Mouse (Mus musculus) left cerebral cortex, adult 18-20 months (tissue): ENCODE measurements around the gene Lpo. TPM values are rescaled to one million over a fixed set of nuclear protein-coding genes. Genes with fewer than 3 reads are reported as not detected.
A peak's percentile ranks its signal among the peaks of the same experiment; 100 is the strongest.

Experiments
- DNase-seq, 2 experiments: peaks; one replicate each; pipeline ENCODE4 v3.0.0; 2021 to 2022; ENCODE audit warnings: low spot score in 2 of 2, mixed read lengths in 1 of 2
- total RNA-seq, 2 experiments: library from RNA; stranded (reverse); gene quantifications; 2 replicates each; pipeline ENCODE4 v1.2.3; 2021

Gene Lpo
- total RNA-seq, 2 experiments from 2014 or later, result 0.28 to 0.37 TPM

DNA sequence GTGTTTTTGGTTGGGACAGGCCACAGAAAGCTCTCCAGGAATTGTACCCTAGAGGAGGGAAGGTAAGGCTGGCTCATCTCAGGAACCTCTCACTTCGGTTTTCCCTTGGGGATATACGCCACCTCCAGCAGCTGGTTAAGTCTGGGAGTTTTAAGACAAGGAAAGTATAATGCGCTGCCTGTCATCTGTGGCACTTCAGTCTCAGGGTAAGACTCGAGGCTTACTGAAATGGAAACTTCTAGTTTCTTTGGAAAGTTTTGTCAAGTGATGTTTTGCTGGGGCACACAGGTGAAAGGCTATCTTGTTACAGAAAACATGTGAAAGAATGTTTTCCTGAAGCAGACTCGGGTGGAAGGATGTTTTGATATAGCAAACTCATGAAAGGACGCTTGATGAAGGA, 20.7 kb downstream of the Lpo start:
- no peak for DNase-seq

DNA sequence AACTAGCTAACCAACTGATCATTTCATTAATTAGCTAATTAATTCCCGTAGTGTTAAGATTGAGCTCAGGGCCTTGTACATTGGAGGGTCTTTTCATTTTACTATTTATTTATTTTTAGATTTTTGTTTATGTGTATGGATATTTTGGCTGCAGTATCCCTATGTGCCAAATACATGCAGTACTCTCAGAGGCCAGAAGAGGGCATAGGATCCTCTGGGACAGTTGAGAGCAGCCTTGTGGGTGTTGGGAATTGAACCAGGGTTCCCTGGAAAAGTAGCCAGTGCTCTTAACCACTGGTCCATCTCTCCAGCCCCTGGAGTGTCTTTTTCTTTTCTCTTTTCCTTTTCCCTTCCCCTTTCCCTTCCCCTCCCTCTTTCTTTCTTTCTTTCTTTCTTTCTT, 22.6 kb downstream of the Lpo start:
- DNase-seq, result no peak

DNA sequence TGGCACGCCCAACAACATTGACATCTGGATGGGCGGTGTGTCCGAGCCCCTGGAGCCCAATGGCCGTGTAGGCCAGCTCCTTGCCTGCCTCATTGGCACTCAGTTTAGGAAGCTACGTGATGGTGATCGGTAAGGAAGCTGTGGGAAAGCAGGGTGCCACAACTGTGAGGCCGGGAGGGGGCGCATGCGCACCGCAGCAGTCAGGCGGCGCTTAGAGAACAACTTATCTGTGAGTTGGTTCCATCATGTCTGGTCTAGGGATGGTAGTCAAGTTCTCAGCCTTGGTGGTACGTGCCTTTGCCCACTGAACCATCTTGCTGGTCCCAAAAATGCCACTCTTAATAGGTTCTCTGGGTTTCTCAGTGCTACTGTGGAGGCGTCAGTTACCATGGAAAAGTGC, 25.5 kb downstream of the Lpo start:
- peak; percentile 26 to 51 for DNase-seq

DNA sequence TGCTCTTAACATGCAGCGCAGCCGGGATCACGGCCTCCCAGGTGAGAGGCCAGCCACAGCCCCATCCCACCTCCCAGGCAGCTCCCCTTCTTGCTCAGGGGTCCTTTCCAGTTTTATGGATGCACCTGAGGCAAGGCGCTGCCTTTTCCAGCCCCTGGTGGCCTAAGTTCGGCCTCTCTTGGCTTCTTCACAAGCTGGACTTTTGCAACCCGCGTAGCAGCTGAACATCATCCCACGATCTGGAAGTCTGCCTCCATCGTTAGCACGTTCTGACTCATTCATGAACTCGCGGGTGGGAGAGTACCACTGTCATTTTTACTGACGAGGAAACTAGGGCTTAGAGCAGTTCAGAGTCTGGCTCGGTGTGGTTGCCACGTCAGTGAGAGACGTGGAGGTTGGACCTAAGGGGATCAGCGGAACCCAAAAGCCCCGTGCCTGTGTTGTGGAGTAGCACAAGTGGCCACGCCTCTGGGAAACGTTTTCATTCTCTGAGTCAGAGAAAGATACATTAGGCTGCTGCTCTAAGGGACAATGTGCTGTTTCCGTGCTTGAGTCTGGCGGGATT, 26.3 kb downstream of the Lpo start:
- peak; percentile 55 to 70 for DNase-seq

DNA sequence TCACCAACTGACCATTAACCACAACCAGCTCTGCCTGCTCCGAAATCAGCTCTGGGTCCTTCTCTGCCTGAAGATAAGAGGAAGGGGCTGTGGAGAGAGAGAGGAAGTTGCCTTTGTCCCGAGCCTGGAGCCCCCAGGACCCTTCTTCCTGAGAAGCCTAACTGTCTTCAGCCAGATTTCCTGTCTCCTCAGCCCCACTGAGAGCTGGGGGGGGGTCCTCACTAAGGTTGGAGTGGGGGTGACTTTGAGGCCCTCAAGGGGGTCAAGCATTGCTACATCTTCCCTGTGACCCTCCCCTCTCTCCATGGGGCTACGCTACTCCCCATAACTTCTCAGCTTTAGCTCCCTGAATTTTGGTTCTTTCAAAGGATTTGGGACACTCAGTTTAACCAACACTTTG, 34.6 kb downstream of the Lpo start, which contains the start of gene Mpo:
Gene Mpo (plus strand): TSS at position 122 of the 400 bp plus-strand sequence.
- DNase-seq, result no peak

DNA sequence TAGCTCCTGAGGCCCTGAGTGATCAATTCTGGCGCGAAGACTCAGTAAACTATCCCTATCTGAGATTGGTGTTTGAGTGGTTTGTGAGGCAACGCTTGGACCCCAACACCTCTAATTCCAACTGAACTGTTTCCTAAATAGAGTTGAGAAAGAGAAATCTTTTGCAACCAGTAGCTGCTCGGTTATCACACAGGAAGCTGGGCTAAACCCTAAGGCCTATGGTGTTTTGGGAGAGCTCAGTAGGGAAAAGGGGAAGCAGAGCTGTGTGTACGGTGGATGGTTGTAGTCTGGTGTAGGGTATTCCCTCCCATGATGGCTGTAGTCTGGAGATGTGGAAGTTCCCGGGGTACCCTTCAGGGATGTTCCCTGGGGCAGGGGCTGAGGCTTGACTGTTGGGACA, 38.0 kb downstream of the Lpo start:
- DNase-seq, result no peak

DNA sequence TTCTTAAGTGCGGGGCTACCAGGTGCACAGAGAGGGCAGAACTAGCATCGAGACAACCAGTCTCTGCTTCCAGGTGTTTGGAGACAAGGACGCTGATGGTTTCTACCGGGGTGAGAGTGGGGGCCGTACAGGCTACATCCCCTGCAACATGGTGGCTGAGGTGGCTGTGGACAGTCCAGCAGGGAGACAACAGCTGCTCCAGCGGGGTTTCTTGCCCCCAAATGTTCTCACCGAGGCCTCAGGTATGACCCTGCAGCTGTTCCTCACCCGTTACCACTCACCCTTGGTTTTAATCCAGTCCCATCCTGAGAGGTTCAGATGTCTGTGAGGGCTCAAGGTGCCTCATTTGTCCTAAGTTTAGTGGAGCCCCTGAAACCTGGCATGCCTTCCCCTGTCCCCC, 48.0 kb downstream of the Lpo start:
- no peak for DNase-seq

DNA sequence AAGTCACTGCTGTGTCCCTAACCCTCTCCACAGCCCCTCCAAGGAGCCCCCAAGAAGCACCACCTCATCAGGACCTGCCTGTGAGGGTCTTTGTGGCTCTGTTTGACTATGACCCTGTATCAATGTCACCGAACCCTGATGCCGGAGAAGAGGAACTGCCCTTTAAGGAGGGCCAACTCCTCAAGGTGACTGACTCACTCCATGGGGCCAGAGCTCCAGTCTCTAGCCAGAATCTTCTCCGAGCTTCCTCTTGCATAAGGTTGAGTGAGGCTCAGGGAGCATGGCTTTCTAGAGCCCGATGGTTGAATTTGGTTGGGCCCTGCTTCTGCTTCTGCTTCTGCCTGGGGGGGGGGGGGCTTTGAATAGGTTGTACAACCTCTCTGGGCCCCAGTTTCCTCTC, 48.7 kb downstream of the Lpo start:
- DNase-seq, result no peak

DNA sequence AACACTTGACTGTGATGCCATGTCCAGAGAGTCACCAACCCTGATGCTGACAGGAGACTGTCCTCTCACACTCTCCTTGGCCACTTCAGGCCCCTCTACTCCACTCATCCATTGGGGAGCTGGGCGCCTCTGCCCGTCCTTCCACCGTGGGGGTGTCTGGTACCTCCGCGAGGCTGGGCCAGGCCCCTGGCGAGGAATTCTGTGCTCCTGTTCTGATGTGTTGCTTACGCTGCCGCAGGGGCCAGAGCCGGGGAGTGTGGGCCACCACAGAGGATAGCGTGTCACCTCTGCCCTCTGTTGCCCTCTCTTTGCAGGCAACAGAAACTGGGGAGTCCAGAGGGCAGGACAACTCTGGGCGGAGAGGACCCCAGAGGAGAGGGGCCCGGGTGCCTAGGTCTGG, 49.2 kb downstream of the Lpo start:
- no peak for DNase-seq

DNA sequence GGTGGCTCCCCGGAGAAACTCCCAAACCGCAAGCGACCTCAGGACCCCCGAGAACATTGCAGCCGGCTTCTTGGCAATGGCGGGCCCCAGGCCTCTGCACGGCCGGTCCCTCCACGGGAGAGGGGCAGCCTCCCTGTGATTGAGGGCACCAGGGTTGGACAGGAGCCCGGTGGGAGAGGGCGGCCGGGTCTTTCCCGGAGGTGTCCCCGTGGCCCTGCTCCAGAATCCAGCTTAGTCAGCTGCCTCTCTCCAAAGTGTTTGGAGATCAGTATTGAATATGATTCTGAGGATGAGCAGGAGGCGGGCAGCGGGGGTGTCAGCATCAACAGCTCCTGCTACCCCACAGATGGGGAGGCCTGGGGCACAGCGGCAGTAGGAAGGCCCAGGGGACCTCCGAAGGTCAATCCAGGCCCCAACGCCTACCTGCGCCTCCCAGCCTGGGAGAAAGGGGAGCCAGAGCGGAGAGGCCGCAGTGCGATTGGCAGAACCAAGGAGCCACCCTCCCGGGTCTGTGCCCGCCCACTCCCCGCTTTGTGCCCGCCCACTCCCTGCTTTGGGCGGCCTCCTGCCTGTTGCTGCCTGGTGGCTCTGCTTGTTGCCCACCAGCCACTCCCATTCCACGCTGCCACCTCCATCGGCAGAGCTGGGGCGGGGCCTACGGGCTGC, 49.9 kb downstream of the Lpo start:
- DNase-seq, result peak; percentile 46 to 62

DNA sequence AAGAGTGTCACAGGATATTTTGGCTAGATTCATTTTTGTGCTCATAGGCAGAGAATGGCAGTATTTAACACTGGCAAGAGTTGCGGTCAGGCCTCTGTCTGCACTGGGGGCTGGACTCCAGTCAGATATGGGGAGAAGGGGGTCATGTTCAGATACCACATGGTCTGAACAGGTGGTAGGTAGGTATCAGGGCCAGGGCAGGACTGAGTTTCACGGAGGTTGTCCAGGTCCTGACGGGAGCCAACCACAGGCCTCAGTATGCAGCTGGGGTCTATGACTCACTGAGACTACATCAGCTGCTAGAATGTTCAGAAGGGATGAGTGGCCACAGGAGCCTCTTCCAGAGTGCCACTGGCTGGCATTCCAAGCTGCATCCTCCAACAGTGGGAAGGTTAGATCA, 55.7 kb downstream of the Lpo start:
- no peak for DNase-seq

DNA sequence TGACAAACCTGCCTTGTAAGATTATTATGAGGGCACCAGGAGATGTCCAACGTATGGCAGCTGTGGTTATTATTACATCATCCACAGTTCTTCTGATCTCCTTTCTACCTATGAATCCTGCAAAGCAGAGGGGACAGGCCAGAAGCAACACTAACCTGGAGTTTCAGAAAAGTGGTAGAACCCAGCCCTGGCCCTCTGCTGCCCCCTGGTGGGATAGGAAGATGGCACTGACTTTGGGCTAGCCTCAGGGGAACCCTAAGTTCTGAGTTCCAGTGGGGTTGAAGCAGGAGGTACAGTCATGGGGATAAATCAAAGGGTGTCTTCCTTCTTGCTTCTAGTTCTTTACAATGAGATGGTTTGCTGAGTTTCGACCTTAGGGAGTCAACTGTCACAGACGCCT, 57.1 kb downstream of the Lpo start:
- peak; percentile 77 to 88 for DNase-seq

DNA sequence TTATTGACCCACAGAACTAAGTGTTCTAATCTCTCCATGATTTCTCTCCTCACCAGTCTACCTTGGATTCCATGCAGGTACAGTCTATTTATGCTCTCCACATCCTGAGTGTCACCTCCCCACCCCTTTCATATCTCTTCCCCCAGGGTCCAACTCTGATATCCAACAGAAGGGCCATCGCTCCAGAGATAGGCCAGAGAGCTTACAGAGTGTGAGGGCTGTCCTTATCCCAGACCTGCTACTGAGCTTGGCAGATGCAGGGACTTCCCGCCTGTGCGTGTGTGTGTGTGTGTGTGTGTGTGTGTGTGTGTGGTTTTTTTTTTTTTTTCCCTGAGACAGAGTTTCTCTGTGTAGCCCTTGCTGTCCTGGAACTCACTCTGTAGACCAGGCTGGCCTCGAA, 59.3 kb downstream of the Lpo start:
- DNase-seq, result no peak

DNA sequence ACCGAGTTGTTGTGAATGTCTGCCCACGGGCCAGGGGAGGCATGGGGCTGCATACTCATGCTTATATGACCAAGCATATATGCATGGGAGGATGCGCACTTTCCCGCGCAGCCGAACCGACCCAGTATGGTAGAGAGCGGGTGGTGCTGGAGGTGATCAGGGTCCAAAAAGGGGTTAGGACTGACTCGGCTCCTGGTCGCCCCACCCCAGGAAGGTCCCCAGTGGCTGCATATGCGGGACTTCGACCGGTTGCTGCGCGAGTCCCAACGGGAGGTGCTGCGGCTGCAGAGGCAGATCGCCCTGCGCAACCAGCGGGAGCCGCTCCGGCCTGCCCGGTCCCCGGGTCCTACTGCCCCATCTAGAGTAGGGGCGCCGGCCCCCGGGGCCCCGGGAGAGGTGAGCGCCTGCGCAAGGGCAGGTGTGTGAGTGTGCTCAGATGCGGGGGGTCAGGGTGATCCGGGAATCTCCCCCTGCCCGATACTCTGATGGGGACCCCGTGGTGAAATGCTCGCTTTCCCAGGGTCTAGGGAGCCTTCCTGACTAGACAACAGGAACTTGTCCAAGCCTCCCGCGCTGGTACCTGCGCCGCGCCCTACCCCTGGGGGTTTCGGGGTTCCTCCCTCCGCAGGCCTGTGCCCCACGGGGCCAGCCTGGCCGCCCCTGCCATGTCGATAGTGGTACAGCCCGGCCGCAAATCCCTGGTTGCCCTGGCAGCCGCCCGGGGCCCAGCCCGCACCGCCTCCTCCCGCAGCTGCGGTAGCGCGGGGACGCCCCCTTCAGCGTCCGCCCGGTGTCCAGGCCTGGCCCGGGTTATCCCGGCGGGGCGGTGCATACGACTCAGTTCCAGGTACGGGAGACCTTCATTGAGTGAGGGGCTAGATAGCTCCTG, 63.9 kb downstream of the Lpo start:
- DNase-seq, result peak; percentile 51 to 59

DNA sequence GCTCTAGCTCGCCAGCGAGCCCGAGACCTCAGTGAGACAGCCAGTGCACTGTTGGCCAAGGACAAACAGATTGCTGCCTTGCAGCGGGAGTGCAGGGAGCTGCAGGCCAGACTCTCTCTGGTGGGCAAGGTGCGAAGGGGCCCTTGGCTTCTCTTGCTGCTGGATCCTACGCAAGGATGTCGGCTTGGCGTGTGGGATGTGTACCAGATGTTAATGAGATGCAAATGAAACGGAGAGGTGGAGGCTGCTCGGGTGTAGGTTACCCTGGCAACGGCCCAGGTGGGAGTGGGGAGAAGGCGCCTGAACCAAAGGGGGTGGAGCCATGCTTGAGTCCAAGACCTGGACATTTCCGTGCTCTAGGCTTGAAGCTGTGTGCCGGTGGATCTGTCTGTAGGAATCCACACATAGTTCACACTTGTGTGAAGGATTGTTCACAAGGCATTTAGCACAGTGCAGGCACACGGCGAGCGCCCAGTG, 64.5 kb downstream of the Lpo start:
- DNase-seq, result peak; percentile 85 to 89

DNA sequence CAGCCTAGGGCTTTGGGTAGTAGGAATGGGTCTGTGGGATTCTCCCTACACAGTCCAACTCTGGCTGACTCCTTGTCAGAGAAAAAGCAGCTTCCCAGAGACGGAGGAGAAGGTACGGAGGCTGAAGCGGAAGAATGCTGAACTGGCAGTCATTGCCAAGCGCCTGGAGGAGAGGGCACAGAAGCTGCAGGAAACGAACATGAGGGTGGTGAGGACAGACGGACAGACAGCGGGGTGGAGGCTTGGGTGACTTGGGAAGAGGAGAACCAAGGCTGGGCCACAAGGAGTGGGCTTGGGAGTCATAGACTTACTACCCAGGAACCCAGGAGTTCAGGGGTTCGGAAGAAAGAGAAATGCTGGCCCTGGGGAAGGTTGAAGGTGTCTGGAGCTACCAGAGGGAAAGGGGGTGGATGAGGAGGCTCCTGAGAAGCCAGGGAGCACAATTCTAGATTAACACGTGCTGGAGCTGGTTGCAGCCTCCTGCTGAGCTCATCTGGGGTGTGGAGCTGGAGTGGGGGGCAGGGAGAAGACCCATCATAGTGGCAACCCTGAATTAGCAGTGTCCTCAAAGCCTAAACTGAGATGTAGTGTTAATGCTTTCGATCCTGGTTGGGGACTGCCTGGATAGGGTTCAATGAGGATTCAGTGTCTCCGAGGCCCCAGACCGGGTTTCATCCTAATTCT, 65.2 kb downstream of the Lpo start:
- DNase-seq, result peak; percentile 21 to 26

DNA sequence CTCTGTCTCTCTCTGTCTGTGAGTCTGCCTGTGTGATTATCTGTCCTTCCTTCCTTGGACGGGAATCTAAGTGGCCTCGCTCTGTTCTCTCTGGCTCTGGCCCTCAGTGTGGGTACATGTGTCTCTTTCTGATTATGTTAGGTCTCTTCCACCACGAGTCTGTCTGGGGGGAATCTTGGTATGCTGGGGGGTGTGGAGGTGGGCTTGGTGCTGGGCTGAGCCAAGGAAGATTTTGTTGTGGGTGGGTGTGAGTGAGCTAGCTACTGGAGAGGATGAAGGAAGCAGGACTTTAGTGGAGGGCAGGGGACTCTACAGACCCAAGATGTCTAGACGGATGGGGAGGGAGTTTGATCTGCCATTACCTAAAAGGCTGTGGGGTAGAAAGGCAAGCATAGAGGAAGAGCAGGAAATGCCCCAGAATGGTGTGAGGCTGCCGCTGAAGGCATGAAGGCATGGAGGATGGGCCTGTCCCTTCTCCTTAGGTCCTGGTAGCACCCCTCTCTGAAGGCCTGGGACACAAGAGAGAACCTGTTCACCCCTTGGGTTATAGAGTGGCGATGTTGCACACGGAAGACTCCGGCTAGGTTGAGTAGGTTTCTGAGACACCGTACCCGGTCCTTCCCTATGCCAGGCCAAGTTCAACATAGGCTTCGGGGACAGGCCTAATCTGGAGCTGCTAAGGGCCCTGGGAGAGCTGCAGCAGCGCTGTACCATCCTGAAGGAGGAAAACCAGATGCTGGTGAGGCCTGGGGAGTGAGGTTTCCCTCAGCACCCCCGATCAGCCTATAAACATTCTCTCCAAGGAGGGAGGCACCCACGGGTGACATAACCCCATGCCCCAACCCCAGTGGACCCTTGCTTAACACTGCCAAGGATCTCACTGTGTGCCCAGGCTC, 66.0 kb downstream of the Lpo start:
- DNase-seq, result peak; percentile 28 to 36

DNA sequence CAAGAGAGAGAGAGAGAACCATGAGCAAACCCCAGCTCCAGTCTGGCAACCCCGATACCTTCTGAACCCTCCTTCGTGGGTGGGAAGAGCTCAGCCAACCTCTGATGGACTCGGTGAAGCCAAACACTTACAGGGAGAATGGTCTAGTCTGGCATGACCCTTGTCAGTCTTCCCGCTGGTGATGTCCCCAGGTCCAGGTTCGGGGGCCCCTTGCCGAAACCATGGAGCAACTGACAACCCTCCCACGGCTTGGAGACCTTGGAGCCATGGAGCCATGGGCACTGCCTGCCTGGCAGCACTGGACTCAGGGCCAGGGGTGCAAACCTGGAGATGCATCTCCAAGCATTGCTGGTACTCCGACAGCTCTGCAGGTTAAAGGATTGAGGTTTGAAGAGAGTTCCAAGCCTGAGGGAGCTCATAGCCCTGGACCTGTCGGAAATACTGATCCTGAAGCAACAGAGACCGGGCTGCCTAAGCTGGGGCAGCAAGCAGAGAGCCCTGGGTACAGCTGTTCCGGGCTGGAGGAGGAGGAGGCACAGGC, 66.8 kb downstream of the Lpo start:
- peak in 1 of 2 experiments; percentile 35 for DNase-seq

DNA sequence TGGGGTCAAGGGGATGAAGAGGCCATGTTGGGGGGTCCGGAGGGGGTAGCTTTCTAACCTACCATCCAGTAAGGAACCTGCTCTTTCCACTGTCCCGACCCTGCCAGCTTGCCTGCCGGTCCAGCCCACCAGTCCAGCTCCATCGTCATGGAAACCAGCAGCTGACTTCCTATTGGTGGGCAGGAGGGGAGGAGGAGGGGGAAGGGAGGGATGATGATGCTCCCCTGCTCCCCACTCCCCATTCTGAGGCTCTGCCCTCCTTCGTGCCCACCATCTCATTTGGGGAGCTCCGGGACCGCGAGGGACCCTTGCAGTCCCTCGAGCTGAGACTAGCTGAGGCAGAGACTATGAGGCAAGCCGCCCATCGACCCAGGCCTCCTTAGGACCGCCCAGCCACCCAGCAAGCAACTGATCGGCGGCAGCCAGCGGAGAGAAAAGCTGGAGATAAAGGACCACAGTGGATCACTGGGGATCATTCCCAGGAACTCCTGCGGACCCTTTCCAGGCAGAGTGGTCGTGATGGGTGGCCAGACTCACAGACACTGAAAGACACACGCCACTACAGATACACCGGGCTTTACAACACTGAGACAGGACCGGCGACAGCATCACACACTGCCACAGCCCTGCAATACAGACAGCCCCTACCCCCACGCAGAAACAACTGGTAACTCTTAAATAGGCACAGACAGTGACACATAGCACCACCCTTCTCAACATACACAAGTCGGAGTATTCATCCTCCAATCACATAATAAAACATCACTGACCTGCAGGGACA, 67.6 kb downstream of the Lpo start, which contains the start of gene Tspoap1:
Gene Tspoap1 (plus strand): TSS at position 241 of the 781 bp plus-strand sequence.
- DNase-seq, result peak; percentile 71 to 76
